Mouse (Mus musculus): Measurements from ENCODE around the gene Pmel. TPM values are rescaled to one million over a fixed set of nuclear protein-coding genes. Genes with fewer than 3 reads are reported as not detected.

Gene Pmel
- polyA plus RNA-seq (2015; fragmentation: Nextera tagmentation; extraction: Ambion mirVana) = 0.60 and 0.68 TPM in 2 replicates

DNA sequence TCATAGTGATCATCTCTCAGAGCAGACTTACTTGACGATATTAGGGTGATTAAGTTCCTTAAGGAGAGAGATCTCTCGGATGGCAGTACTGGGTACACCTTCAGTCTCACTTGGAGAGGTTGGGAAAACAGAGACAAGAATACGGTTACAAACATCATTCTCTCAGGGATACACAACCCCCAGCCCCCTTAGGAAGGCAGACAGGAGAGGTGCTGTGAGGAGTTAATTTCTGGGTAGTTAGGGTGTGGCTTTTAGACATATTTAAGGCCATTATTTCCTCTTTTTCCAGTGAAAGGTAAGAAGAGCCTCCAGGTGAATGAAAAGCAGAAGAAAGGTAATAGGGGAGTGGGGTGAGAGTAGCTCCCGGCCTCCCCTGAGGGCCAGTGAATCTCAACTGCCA, at the start of gene Pmel:
Pmel (plus strand) TSS at position 301 of the 400 bp plus-strand sequence.
- 22% methylated on average over 4 of the region's 4 CpGs for WGBS (ENCODE audit: insufficient replicate concordance)
- peak within 1 kb of the TSS; percentile 88 for H3K9ac ChIP-seq

DNA sequence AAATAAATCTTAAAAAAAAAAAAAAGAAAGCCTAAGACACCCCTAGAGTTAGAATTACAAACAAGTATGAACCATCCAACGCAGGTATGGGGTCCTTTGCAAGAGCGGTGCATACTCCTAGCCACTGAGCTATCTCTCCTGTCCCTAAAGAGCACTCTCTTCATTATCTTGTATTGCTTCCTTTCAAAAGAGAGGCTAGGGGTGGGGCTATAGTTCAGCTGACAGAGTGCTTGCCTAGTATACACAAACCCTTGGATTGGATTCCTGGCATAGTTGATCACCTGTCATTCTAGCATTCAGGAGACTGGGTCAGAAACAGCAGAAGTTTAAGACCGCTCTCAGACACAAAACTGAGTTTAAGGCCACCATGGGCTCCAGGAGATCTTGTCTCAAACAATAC, 48.7 kb upstream of the Pmel start:
- peaks cover 31% of the 10 kb centered on the region for H3K27me3 ChIP-seq
- H3K9ac ChIP-seq = no peak overlapping the region
- ATAC-seq (ENCODE audit: insufficient read depth) = peak; percentile 67
- WGBS (ENCODE audit: insufficient replicate concordance) = 37% methylated on average over 3 of the region's 3 CpGs
- peaks cover 15% of the 10 kb centered on the region for H3K4me1 ChIP-seq (replicated peaks)
- no peaks in the 10 kb centered on the region for H3K36me3 ChIP-seq (replicated peaks)
- no peak overlapping the region for H3K27ac ChIP-seq (replicated peaks)
- no peaks in the 10 kb centered on the region for H3K9me3 ChIP-seq (replicated peaks)
- no peak overlapping the region for H3K4me2 ChIP-seq
- H3K4me3 ChIP-seq (replicated peaks) = no peak overlapping the region

More for the DNA sequence above, at the start of gene Pmel:
- Histone ChIP-seq H3K27me3 (no peaks in the 10 kb centered on the region), H3K36me3 (replicated peaks) (peaks cover 46% of the 10 kb centered on the region), H3K4me3 (replicated peaks) (peak within 1 kb of the TSS; percentile 75), H3K27ac (replicated peaks) (peak within 1 kb of the TSS; percentile 92), H3K9me3 (replicated peaks) (no peaks in the 10 kb centered on the region), H3K4me1 (replicated peaks) (peaks cover 52% of the 10 kb centered on the region), H3K4me2 (peak within 1 kb of the TSS; percentile 75)
- no peak for ATAC-seq (ENCODE audit: insufficient read depth)

DNA sequence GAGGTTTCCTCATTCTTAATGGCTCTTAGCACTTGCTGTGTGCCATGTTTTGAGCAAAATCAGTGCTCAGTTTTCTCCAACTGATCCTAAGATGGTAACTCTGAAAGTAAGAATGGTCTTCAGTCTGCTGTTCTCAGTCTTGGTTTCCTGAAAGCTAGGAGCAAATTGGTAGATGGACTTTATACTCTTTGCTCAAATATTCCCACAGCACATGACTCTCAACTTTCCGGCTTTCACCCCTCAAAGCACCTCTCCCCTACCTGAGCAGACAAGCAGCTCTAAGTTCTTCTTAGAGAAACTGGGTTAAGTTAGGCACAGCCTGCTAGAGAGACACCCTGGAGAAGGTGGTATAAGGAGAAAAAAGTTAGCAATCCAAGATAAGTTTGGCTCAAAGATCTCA, 47.3 kb upstream of the Pmel start:
- no peak overlapping the region for H3K4me2 ChIP-seq

DNA sequence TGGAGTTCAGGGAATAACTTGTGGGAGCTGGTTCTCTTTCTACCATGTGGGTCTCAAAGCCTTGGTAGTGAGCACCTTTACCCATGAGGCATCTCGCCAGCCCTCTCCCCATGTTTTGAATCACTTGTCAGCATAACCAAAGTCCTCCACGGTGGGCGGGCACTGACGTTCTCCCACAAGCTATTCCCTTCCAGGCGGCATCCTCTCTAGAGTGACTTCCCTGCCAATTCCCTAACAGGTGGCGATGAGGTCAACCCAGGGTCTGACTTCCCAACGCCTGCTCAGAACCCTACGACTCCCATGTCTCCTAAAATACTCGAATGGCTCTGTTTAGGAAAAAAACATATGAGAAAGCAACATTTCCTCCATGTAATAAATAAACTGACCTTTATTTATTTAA, 46.2 kb upstream of the Pmel start:
- 44% methylated on average over 9 of the region's 9 CpGs for WGBS (ENCODE audit: insufficient replicate concordance)
- Histone ChIP-seq H3K27ac (replicated peaks) (no peak overlapping the region), H3K4me1 (replicated peaks) (peaks cover 21% of the 10 kb centered on the region), H3K9me3 (replicated peaks) (no peaks in the 10 kb centered on the region), H3K9ac (no peak overlapping the region), H3K4me2 (no peak overlapping the region), H3K36me3 (replicated peaks) (no peaks in the 10 kb centered on the region), H3K4me3 (replicated peaks) (no peak overlapping the region), H3K27me3 (peaks cover 32% of the 10 kb centered on the region)
- no peak for ATAC-seq (ENCODE audit: insufficient read depth)

More for the DNA sequence above, 47.3 kb upstream of the Pmel start:
- Histone ChIP-seq H3K27ac (replicated peaks) (no peak overlapping the region), H3K9ac (no peak overlapping the region), H3K27me3 (peaks cover 35% of the 10 kb centered on the region), H3K9me3 (replicated peaks) (no peaks in the 10 kb centered on the region), H3K4me3 (replicated peaks) (no peak overlapping the region), H3K36me3 (replicated peaks) (no peaks in the 10 kb centered on the region), H3K4me1 (replicated peaks) (peaks cover 15% of the 10 kb centered on the region)
- WGBS (ENCODE audit: insufficient replicate concordance) = 55% methylated on average over 1 of the region's 1 CpGs
- ATAC-seq (ENCODE audit: insufficient read depth) = no peak

DNA sequence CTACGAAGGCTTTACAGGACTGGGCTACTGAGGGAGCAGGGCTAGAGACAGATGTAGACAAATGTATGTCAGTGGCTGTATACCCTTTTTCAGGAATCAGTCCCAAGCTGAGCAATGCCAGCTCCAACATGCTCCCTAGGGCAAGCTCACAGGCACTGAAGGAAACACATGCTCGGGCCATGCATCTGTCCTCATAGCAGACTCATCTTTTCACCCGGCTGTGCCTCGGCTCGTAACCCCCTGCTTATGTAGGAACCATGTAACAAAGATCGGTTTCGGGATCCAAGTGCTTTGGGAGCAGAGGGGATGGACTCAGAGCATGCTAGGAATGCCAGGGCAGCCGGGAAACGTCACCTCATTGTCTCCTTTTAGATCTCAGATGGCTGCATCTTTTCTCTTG, 44.5 kb upstream of the Pmel start:
- 55% methylated on average over 9 of the region's 9 CpGs for WGBS (ENCODE audit: insufficient replicate concordance)
- Histone ChIP-seq H3K36me3 (replicated peaks) (no peaks in the 10 kb centered on the region), H3K4me3 (replicated peaks) (no peak overlapping the region), H3K4me1 (replicated peaks) (peaks cover 35% of the 10 kb centered on the region), H3K27me3 (peaks cover 32% of the 10 kb centered on the region), H3K9ac (no peak overlapping the region), H3K9me3 (replicated peaks) (no peaks in the 10 kb centered on the region), H3K4me2 (no peak overlapping the region), H3K27ac (replicated peaks) (no peak overlapping the region)
- no peak for ATAC-seq (ENCODE audit: insufficient read depth)

DNA sequence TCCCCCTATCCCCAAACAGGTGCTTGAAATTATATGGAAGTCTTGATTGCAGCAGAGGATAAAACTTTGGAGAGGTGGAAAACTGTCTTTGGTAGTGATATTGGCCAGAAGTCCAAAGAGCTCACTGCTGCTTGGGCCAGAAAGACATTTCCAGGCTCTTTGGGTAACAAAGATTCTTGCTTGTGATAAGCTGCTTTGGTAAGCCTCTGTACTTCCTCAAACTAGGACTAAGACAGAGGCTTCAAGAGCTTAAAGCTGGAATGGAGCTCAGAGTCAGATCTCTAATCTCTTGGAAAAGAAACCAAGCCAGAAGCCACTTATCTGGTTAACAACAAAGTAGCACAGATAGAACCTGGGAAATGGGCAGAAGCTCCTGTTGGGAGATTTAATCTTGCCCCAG, 41.5 kb upstream of the Pmel start:
- Histone ChIP-seq H3K36me3 (replicated peaks) (no peaks in the 10 kb centered on the region), H3K4me2 (no peak overlapping the region), H3K4me3 (replicated peaks) (no peak overlapping the region), H3K27ac (replicated peaks) (no peak overlapping the region), H3K27me3 (peaks cover 34% of the 10 kb centered on the region), H3K4me1 (replicated peaks) (peaks cover 40% of the 10 kb centered on the region), H3K9me3 (replicated peaks) (no peaks in the 10 kb centered on the region), H3K9ac (no peak overlapping the region)
- ATAC-seq (ENCODE audit: insufficient read depth) = no peak

DNA sequence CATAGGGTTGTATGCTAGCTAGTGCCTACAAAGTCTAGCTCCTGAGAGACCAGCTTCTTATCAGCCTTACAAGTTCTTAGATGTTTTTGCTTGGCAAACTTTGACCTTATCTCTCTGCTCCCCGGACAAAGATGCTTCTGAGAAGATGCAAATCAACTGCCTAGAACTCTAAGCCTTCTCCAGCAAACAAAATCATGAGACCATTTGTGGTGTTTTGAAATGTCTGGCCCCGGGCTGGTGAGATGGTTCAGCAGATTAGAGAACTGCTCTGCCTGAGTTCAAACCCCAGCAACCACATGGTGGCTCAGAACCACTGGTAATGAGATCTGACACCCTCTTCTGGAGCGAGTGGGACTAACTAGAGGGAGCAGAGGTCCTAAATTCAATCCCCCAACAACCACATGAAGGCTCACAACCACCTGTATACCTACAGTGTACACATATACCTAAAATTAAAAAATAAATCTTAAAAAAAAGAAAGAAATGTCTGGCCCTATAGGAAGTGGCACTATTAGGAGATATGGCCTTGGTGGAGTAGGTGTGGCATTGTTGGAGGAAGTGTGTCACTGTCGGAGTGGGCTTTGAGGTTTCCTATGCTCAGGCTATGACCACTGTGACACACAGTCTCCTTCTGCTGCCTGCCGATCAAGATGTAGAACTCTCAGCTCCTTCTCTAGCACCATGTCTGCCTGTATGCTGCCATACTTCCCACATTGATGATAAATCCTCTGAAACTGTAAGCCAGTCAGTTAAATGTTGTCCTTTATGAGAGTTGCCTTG, 40.4 kb upstream of the Pmel start:
- peaks cover 43% of the 10 kb centered on the region for H3K4me1 ChIP-seq (replicated peaks)
- no peaks in the 10 kb centered on the region for H3K36me3 ChIP-seq (replicated peaks)
- H3K4me2 ChIP-seq = no peak overlapping the region
- H3K27ac ChIP-seq (replicated peaks) = peak overlapping the region; percentile 65; the same call in 1 of the 2 replicates
- 9% methylated on average over 5 of the region's 5 CpGs for WGBS (ENCODE audit: insufficient replicate concordance)
- no peak overlapping the region for H3K4me3 ChIP-seq (replicated peaks)
- no peak overlapping the region for H3K9ac ChIP-seq
- no peaks in the 10 kb centered on the region for H3K9me3 ChIP-seq (replicated peaks)
- H3K27me3 ChIP-seq = peaks cover 35% of the 10 kb centered on the region
- ATAC-seq (ENCODE audit: insufficient read depth) = no peak

DNA sequence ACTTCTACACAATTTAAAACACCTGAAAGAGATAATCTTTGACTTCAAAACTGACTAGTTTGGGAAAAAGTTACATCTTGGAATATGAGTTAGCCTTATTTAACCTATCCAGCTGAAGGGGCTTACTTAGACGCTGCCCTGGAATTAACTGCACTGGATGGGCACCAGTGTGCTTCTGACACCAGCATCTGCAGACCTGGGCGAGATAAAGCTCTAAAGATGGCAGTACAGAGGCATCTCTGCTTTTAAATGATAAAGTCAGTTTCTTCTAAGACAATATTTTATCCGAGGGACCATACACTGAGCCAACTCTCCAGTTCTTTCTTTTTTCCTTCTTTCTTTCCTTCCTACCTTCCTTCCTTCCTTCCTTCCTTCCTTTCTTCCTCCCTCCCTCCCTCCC, 39.2 kb upstream of the Pmel start:
- Histone ChIP-seq H3K27ac (replicated peaks) (peak overlapping the region; percentile 65), H3K4me1 (replicated peaks) (peaks cover 52% of the 10 kb centered on the region), H3K4me2 (peak overlapping the region; percentile 47), H3K4me3 (replicated peaks) (no peak overlapping the region), H3K27me3 (peaks cover 36% of the 10 kb centered on the region), H3K9ac (no peak overlapping the region), H3K36me3 (replicated peaks) (no peaks in the 10 kb centered on the region), H3K9me3 (replicated peaks) (no peaks in the 10 kb centered on the region)
- WGBS (ENCODE audit: insufficient replicate concordance) = 20% methylated on average over 3 of the region's 3 CpGs
- peak; percentile 81 for ATAC-seq (ENCODE audit: insufficient read depth)

DNA sequence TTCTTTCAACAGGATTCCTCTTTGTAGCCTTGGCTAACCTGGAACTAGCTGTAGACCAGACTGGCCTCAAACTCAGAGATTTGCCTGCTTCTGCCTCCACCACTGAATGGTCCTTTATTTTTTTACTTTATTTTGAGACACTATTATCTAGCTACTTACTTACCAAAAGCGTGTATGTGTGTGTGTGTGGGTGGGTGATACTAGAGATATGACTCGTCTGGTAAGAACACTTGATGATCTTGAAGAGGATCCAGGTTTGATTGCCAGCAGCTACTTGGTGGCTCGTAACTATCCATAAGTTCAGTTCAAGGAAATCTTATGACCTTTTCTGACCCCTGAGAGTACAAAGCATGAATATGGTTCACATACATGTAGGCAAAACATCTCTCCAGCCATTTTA, 38.7 kb upstream of the Pmel start:
- Histone ChIP-seq H3K4me2 (peak overlapping the region; percentile 47), H3K9me3 (replicated peaks) (no peaks in the 10 kb centered on the region), H3K27ac (replicated peaks) (peak overlapping the region; percentile 65), H3K36me3 (replicated peaks) (no peaks in the 10 kb centered on the region), H3K9ac (no peak overlapping the region), H3K4me3 (replicated peaks) (no peak overlapping the region), H3K4me1 (replicated peaks) (peaks cover 52% of the 10 kb centered on the region), H3K27me3 (peaks cover 40% of the 10 kb centered on the region)
- 24% methylated on average over 3 of the region's 3 CpGs for WGBS (ENCODE audit: insufficient replicate concordance)
- ATAC-seq (ENCODE audit: insufficient read depth) = peak; percentile 75

DNA sequence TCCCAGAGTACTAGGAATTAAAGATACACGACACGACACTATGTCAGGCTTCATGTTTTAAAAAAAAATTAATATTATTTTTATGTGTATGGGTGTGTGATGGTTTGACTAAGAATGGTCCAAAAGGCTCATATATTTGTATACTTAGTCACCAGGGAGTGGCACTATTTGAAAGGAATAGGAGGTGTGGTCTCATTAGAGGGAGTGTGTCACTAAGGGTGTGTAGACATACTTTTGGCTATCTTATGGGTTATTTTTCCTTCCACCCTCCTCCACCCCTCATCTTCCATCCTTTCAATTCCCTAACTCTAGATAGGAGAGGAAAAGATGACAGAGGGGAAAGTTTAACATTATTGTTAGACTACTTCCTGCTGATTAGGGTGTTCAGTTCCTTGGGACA, 38.2 kb upstream of the Pmel start:
- H3K4me1 ChIP-seq (replicated peaks) = peaks cover 52% of the 10 kb centered on the region

DNA sequence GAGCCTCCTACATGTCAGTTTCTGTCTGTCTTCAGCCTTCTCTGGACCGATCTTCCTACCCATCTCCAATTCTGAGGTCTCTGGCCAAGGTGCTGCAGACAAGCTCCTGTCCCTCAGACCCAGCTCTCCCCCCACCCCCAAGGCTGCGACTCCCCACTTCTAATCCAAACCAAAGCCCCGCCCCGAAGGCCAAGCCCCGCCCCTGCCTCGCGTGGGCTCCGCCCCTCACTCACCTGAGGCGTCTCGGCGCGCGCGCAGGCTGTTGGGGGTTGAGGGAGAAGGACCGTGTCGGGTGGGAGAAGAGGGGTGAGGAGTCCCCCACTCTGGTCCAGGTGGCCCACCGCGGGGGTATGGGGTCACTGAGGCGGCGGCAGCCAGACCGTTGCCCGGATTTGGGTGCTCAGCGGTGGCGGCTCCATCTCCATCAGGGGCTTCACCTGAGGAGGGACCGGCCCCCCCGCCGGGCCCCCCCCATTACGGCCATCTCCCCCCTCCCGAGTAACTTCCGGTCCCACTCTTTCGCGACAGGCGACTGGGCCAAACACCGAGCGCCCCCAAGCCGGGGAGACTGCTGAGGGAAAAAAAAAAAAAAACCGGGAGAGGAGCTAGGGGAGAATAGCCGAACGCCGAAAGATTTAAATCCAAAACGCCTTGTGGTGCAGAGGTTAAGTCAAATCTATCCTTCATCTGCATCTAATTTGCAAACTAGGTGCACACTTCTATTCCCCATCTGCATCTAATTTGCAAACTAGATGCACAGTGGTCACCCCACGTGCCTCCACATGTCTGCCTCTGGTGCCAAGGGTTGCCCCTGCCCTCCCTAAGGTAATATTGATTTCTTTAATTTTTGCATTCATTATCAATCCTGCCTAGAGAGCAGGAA, 35.0 kb upstream of the Pmel start:
- ATAC-seq (ENCODE audit: insufficient read depth) = no peak
- H3K36me3 ChIP-seq (replicated peaks) = no peaks in the 10 kb centered on the region
- peaks cover 49% of the 10 kb centered on the region for H3K4me1 ChIP-seq (replicated peaks)
- peak overlapping the region; percentile 57 for H3K4me3 ChIP-seq (replicated peaks)
- H3K9me3 ChIP-seq (replicated peaks) = no peaks in the 10 kb centered on the region
- no peak overlapping the region for H3K27ac ChIP-seq (replicated peaks)
- 3% methylated on average over 42 of the region's 42 CpGs for WGBS (ENCODE audit: insufficient replicate concordance)
- H3K27me3 ChIP-seq = peaks cover 65% of the 10 kb centered on the region
- peak overlapping the region; percentile 33; the same call in 1 of the 2 replicates for H3K9ac ChIP-seq
- H3K4me2 ChIP-seq = peak overlapping the region; percentile 78

More for the DNA sequence above, 38.2 kb upstream of the Pmel start:
- H3K36me3 ChIP-seq (replicated peaks) = no peaks in the 10 kb centered on the region
- H3K4me2 ChIP-seq = peak overlapping the region; percentile 47; the same call in 1 of the 2 replicates
- ATAC-seq (ENCODE audit: insufficient read depth) = no peak
- H3K27me3 ChIP-seq = peaks cover 42% of the 10 kb centered on the region
- H3K4me3 ChIP-seq (replicated peaks) = no peak overlapping the region
- WGBS (ENCODE audit: insufficient replicate concordance) = 88% methylated on average over 2 of the region's 2 CpGs
- H3K27ac ChIP-seq (replicated peaks) = peak overlapping the region; percentile 65
- H3K9ac ChIP-seq = no peak overlapping the region
- no peaks in the 10 kb centered on the region for H3K9me3 ChIP-seq (replicated peaks)

Data from liver, embryonic 15.5 days (tissue).